Mouse (Mus musculus) cortical plate, adult 2 months (tissue): ENCODE results near the gene Myh7.

Experiments
- CTCF ChIP-seq: fragments of 200-500 bp; IDR thresholded peaks from 2 replicates; pipeline ENCODE4 v1.5.1; 2011; ENCODE audit warnings: mild to moderate bottlenecking, control low read depth, low read length; ENCODE audit not compliant: insufficient read depth; ENCODE audit errors: extremely low read depth
- POLR2A ChIP-seq: fragments of 200-500 bp; IDR thresholded peaks from 2 replicates; pipeline ENCODE4 v1.6.1; 2011; ENCODE audit warnings: mild to moderate bottlenecking, low read length, control low read depth; ENCODE audit not compliant: insufficient read depth; ENCODE audit errors: extremely low read depth

DNA sequence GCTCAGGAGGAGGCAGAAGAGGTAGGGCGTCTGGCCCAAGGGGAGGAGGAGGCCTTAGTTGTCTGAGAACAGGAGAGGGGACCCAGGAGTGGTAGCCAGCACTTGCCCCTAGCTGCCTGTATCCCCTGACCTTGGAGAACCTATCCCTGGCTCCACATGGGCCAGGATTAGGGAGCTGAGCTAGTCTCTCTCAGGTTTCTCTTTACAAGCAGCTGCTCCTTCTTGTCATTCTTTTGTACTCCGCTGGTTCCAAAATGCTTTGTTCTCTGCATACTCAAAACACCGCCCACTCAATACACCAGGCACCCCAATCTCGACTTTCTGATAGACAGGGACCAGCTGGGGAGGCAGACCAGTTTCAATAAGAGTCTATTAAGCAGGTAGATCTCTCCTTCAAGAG is 2.9 kb upstream of the Myh7 start:
- TF ChIP-seq POLR2A (no peak), CTCF (no peak)
